Comparison of ENCODE assay signal across 8 mouse cellular contexts in the genomic region with DNA sequence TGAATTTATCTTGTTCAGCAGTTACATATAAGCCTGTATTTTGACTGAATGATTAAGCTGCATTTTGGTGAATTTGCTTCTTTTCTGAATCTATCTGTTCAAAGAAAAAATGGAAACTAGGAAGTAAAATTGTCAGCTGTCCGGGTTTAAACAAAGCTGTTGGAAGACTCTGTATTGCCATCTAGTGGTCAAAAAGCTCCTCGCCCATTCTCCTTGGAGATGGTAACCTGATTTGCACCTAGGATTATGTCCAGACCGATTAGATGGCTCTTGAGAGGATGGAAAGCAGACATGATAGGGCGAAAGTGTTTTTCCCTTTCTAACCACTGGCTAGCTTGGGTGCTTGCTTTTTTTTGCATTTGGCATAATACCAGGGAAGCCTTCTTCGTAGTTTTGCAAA. TPM values are rescaled to one million over a fixed set of nuclear protein-coding genes. Genes with fewer than 3 reads are reported as not detected.
DNase-seq lines count a peak whose midpoint lies in the region; ATAC-seq lines count a peak whose summit lies in the region.

No protein-coding gene starts in this region.

- no peak overlapping the region for H3K27ac ChIP-seq in forebrain, embryonic 14.5 days (ENCODE audit: low read depth, low read length)
- H3K27ac ChIP-seq in limb, embryonic 10.5 days: no peak overlapping the region

- peak; percentile 3 to 36 for DNase-seq in urinary bladder, postnatal 36 days (ENCODE audit: low spot score in 2 of 2)
- no peak for DNase-seq in urinary bladder, postnatal 10 days (ENCODE audit: low spot score)
- peak; percentile 22 for DNase-seq in brain, embryonic 18.5 days (ENCODE audit: low read depth, low spot score)
- peak; percentile 82 for DNase-seq in forebrain, embryonic 14.5 days (ENCODE audit: low spot score)
- DNase-seq in kidney, adult 8-10 months: peak; percentile 48 to 64
- peak; percentile 41 for DNase-seq in limb, embryonic 10.5 days (ENCODE audit: low spot score)
- peak; percentile 82 for DNase-seq in retina, embryonic 14.5 days (ENCODE audit: low spot score)

- WGBS in forebrain, embryonic 14.5 days: 40% methylated on average over 5 of the region's 5 CpGs
- 37% methylated on average over 5 of the region's 5 CpGs for WGBS in limb, embryonic 10.5 days

- H3K9me3 ChIP-seq in forebrain, embryonic 14.5 days (replicated peaks; ENCODE audit: control insufficient read depth, low read length): no peaks in the 10 kb centered on the region
- no peaks in the 10 kb centered on the region for H3K9me3 ChIP-seq in limb, embryonic 10.5 days (replicated peaks)

- H3K4me2 ChIP-seq in forebrain, embryonic 14.5 days (ENCODE audit: low read length): no peak overlapping the region

- no peak overlapping the region for H3K9ac ChIP-seq in forebrain, embryonic 14.5 days (ENCODE audit: low read length)

- ATAC-seq in forebrain, embryonic 14.5 days: peak; percentile 76
- no peak for ATAC-seq in erythroblast, adult 5-6 weeks (replicated peaks; ENCODE audit: low FRiP score, poor library complexity, severe bottlenecking)

- no peaks in the 10 kb centered on the region for H3K4me1 ChIP-seq in forebrain, embryonic 14.5 days (ENCODE audit: control insufficient read depth, insufficient read depth, low read length)
- no peaks in the 10 kb centered on the region for H3K4me1 ChIP-seq in limb, embryonic 10.5 days

- H3K36me3 ChIP-seq in forebrain, embryonic 14.5 days (ENCODE audit: control insufficient read depth, insufficient read depth, low read length): no peaks in the 10 kb centered on the region
- H3K36me3 ChIP-seq in limb, embryonic 10.5 days: no peaks in the 10 kb centered on the region

- no peaks in the 10 kb centered on the region for H3K27me3 ChIP-seq in forebrain, embryonic 14.5 days (replicated peaks; ENCODE audit: control insufficient read depth, insufficient read depth, low read length)
- no peaks in the 10 kb centered on the region for H3K27me3 ChIP-seq in limb, embryonic 10.5 days (ENCODE audit: low read depth, poor library complexity, severe bottlenecking)

- H3K4me3 ChIP-seq in forebrain, embryonic 14.5 days (ENCODE audit: low read depth, low read length): no peak overlapping the region
- H3K4me3 ChIP-seq in limb, embryonic 10.5 days: no peak overlapping the region

RNA-seq across cellular contexts. Expression of a gene that starts 19.1 kb away (rescaled TPM):
- polyA plus RNA-seq in forebrain, embryonic 14.5 days (2014; fragmentation: Nextera tagmentation; extraction: Ambion mirVana): 0.42 and 0.55 TPM in 2 replicates
- polyA plus RNA-seq in limb, embryonic 10.5 days (2016; fragmentation: Nextera tagmentation; extraction: Ambion mirVana): 0.56 and 0.59 TPM in 2 replicates
- total RNA-seq in erythroblast, adult 5-6 weeks (2015; ENCODE audit: low replicate concordance): not detected in 2 replicates
- not detected in 2 replicates for total RNA-seq in erythroblast, adult 5-6 weeks (2017; ENCODE audit: low replicate concordance)
